Mouse (Mus musculus): ENCODE measurements around the gene Abi3bp.

Gene Abi3bp

GRCm38 (mm10) chr16:56477677-56478574 lies at the start of gene Abi3bp:
Gene Abi3bp, plus strand, starts transcription at chr16:56477878.
- peak; percentile 64 for DNase-seq

- no peak for DNase-seq
These were observed 42.1 kb upstream of the Abi3bp start for GRCm38 (mm10) chr16:56435293-56436185.

DNA sequence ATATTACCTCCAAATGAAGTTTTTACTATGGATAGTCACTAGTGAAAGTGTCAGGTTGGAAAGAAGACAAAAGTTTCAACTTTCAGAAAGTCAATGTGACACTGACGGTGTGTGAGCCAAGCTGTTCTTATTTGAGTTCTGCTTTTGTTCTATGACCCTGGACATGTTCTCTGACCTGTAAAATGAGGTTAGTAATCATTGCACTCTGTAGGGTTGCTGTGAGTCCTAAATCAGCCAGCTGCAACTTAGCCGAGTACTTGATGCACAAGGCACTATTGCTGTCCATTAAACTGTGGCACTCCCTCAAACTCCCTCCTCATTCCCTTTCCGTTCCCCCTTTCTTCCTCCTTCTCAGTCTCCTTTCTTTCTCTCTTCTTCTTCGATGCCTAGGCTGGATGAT lies 37.4 kb upstream of the Abi3bp start:
- no peak for DNase-seq

- no peak for DNase-seq
These were observed 36.6 kb upstream of the Abi3bp start for GRCm38 (mm10) chr16:56441113-56441512.

DNA sequence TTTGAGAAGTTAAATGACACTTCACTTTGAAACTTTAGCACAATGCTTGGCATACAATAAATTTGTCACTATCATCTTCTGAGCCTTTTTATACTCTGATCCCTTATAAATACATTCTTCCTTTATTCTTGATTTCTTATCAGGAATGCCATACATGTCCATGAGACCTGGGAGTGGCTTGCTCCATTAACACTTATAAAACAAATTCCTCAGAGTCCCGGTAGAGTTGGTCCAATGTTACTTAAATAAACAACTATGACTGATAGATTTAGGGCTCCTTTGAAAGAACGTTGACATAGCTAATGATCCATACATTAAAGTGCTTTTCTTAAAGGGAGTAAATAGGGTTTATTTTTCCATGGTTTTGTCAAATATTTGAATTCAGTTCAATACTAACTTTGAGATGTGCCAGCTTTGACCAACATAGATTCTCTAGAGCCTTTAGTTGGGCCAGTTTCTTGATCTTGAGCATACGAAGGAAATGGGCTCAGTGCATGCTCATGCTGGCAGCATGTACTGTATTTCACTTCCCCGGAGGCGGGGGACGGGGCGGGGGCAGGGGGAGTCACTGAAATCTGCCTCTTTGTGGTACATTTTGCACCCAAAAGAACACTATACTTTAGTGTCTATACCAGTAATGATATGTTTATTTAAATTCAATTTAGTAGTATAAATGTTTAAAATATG lies 35.9 kb upstream of the Abi3bp start:
- no peak for DNase-seq

DNA sequence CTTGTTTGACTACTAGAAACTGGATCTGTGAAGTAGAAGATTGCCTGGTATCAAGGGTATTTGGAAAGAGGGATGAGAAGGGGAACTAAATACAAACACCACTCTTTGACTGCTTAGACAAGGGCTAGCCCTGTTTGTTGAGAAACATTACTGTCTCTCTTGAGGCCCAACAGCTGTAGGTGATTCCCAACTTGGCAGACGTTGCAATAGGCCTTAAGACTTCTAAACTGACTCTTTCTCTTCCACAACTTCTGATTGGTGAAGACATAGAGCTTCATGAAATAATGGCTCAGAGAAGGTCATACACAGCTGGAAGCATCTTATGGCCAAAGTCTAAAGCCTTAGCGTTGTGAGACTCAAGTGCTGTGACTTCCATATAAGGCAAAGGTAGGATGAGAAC lies 26.2 kb upstream of the Abi3bp start:
- peak; percentile 18 for DNase-seq

DNA sequence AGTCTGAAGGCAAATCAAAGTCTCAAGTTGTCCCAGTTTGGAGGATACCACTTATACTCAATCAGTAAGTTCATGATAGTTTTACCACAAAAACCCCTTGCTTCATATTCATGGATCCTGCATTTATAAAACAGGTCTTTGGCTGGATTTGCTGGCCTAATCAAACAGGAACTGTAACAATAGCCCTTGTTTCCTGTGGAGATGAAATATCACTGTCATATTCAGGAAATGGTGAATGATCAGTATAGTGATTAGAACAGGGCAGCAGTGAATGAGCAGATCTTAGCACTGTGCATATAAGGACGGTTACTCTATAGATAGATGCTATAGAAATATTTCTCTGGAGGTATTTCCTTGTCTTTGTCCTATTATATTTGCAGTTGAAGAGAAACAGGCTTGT lies 25.8 kb upstream of the Abi3bp start:
- no peak for DNase-seq

DNA sequence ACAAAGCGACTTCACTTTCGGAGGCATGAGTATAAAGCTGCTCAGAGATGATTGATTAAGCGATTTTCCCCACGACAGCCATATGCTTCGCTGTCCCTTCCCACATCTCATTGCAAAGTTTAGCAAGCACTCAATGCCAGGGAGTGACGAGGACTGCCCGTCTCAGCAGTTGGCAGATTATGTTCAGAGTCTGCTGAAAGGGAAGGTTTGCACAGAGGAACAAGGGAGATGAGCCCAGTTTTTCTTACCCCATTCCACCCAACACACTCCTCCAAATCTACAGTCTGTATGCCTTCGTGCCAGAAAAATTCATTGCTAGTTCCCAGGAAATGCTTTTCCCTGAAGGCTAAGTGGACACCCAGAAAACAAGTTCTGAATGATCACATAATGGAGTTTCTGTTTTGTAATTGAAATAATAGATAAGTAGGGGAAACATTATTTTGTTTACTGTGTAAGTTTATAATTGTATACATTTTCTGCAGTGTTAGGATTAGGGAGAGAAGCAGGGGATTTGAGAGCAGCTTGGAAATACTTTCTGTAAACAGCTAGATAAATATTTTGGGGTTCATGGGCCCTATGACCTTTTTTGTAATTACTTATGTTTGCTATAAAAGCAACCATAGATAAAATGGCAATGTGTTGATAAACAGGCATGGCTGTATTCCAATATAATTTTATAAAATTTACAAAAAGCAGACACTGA lies 19.5 kb upstream of the Abi3bp start:
- DNase-seq = no peak

DNA sequence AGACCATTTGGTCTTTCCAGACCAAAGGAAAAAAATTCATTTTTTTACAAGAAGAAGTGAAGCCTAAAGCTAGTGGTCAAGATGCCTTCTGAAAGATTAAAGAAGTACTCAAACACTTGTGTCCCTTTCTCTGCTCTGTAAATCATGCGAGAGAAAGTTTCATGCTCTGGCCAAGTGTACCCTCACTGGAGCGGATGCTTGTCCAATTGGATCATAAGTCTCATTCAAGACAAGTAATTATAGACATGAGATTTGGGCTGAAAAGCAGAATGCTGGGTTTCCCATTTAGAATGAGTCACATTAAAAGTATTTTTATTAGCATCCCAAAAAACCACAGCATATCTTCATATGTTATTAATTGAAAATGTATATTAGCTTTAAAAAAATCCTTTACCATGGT lies 4.5 kb upstream of the Abi3bp start:
- no peak for DNase-seq

DNA sequence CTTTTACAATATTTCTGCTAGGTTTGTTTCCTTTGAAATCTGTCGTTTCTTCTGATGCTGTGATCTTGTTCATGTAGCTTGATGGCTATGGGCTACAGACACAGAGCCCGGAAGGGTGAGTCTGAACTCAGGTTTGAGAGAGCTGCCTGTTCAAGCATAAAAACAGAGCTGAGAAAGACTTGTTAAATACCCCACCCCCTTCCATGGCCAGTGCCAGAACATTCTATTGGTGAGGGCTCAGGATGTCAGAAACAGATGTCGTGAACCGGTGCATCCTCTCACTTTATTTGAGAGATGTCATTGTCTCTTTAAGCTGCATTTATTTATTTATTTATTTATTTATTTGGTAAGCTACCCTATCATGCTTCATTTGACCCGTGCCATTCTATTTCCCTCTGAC lies 2.0 kb upstream of the Abi3bp start:
- DNase-seq = peak; percentile 22

GRCm38 (mm10) chr16:56478575-56479191 lies 1.0 kb downstream of the Abi3bp start:
- DNase-seq = peak; percentile 45

DNA sequence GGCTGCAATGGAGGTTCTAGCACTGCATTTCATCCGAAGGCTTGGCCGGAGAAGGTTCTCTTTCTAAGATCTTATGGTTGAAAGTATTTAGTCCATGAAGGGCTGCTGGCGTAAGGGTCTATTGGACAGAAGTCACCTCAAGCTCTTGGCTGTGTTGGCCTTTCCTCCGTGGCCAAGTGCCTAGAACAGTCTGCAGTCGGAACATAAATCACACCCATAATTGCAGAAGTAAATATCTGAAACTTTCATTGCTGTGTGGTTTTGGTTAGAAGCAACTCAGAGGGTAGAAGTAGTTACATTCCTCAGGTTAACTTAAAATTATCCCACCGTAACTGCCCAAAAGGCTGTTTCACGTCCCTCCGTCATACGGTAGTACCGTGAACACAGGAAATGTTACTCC lies 5.8 kb downstream of the Abi3bp start:
- DNase-seq = no peak

DNA sequence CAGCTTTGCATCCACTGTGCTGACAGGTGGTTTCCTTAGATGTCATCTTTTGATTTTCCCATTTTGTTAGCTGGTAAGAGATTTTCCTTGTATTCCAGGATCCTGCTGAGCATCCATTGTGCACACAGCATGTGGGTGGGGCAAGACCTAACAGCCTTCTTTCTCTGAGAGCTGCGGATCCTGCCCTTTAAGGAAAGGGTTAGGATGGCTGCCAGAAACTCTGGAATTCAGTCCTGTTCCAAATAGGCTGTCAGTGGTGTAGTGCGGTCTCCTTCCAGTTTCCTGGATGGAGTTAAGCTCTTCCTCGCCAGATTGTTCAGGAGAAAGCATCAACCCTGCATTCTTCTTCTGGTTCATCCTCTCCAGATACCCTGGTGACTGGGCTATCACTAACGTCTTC lies 8.8 kb downstream of the Abi3bp start:
- peak; percentile 61 for DNase-seq

GRCm38 (mm10) chr16:56490861-56491260 lies 13.2 kb downstream of the Abi3bp start:
- DNase-seq = no peak

- no peak for DNase-seq
These were observed 17.6 kb downstream of the Abi3bp start for GRCm38 (mm10) chr16:56495266-56495665.

DNA sequence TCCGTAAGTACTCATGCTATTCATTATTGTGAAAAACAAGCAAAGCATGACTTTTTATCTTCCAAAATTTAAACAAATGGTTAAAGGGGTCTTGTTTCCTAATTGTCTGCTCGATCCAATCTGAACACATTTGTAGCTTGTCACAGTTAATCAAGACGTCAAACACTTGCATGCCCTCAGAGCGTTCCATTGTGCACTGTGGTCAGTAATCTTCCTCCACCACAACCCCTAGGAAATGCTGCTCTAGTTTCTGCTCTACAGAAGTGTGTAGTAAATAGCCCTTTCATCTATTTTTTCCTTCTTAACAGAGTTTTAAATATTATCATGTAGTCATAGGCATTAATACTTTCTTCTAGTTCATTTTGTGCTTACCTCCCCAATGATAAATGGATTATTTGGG lies 19.1 kb downstream of the Abi3bp start:
- no peak for DNase-seq

DNA sequence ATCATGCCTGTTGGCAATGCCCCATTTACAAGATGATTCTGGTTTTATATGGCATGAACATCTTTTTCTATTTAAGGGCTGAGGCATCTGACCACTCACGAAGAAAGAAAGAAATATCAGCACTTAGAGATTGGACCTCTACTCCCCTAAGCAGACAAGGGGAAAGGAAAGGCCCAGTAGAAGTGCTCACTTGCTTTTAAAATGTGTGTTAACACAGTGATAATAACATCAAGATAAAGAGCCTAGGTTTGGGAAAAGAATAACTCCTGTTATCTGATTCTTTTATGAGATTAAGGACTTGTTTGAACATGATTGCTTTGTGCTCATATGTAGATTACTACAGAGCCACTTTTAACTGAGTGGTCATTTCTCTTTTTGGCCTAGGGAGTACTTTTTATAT lies 21.0 kb downstream of the Abi3bp start:
- no peak for DNase-seq

GRCm38 (mm10) chr16:56500441-56500840 lies 22.8 kb downstream of the Abi3bp start:
- no peak for DNase-seq

- DNase-seq = peak; percentile 11
These were observed 23.4 kb downstream of the Abi3bp start for GRCm38 (mm10) chr16:56501101-56501500.

GRCm38 (mm10) chr16:56501513-56501912 lies 23.8 kb downstream of the Abi3bp start:
- DNase-seq = peak; percentile 67

DNA sequence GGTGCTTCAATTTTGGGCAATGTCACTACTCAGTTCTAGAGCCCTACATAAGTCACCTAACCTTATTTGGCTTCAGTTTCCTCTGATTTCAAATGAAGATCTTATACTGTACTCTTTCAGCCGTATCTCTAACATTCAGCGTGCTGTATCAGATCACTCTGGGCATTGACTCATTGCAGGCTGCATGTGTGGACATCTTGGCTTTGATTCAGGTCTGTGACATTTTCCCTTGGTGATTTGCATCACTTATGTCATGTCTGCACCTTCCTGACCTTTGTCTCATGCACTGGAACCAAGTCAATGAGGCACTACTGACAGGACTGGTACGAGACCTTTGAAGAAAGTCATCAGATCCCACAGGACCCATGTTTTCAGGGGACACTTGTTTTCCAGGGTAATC lies 24.5 kb downstream of the Abi3bp start:
- DNase-seq = no peak

DNA sequence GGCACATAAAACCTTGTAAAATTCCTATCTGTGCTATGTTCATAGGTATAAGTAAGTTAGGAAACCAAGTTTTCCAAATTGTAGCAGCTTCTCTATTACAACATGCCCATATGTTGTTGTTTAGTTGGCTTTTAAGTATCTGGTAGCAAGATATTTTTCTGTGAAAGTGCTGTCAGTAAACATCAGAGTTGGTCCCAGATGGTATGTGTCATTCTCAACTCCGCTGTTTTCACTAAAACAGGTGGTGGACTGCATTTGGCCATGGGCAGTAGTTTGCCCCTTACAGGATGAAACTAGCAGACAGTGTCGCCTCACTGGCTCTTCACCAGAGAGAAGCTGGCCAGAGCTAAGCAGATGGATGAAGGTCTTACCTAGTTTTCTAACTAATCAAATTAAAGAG lies 26.3 kb downstream of the Abi3bp start:
- DNase-seq = no peak
